Mouse (Mus musculus) embryo, embryonic 9.5 days (tissue): Measurements from ENCODE around the gene Sema3g.

ENCODE experiments used
- DNase-seq: peaks from one replicate; pipeline ENCODE4 v3.0.0-alpha.2; 2017; ENCODE audit errors: extremely low spot score

Sema3g gene

GRCm38 (mm10) chr14:31217666-31218065 lies at the start of gene Sema3g:
Gene Sema3g, plus strand, starts transcription at chr14:31217860.
- DNase-seq, result peak; percentile 66

DNA sequence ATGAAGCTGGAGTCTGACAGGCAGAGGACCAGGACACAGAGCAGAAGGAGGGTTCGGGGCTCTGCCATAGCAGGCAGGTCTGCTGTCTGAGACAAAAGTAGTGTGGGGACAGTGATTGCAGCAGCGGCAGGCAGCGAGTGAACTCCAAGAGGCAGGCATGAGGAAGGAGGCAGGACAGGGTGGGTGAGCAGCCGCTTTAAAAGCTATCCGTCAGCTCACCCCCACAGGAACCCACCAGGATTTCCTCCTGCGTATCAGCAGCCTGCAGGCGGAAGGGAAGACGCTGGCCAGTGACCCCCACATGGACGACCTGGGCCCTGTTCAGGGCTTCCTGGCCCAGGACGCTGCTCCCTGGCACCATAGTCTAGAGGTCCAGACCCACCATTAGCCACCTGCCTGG lies 49.2 kb upstream of the Sema3g start, which contains the start of gene Stab1:
Stab1 (minus strand) TSS at position 217 of the 400 bp plus-strand sequence.
- no peak for DNase-seq

DNA sequence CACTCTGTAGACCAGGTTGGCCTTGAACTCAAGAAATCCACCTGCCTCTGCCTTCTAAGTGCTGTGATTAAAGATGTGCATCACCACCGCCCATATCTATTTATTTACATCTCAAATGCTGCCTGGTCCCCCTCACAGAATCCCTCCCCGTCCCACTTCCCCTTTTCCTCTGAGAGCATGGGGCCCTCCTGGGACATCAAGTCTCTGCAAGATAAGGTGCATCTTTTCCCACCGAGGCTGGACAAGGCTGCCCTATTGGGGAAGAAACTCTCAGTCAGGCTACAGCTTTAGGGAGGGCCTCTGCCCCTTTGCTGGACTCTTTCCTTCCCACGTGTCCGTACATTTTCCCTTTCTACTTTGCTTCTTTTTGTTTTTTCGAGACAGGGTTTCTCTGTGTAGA lies 48.2 kb upstream of the Sema3g start:
- no peak for DNase-seq

GRCm38 (mm10) chr14:31170963-31171362 lies 46.7 kb upstream of the Sema3g start:
- no peak for DNase-seq

GRCm38 (mm10) chr14:31171386-31171785 lies 46.3 kb upstream of the Sema3g start:
- no peak for DNase-seq

GRCm38 (mm10) chr14:31171821-31172220 lies 45.8 kb upstream of the Sema3g start:
- DNase-seq, result no peak

- no peak for DNase-seq
Observed at GRCm38 (mm10) chr14:31172781-31173455, 44.7 kb upstream of the Sema3g start.

DNA sequence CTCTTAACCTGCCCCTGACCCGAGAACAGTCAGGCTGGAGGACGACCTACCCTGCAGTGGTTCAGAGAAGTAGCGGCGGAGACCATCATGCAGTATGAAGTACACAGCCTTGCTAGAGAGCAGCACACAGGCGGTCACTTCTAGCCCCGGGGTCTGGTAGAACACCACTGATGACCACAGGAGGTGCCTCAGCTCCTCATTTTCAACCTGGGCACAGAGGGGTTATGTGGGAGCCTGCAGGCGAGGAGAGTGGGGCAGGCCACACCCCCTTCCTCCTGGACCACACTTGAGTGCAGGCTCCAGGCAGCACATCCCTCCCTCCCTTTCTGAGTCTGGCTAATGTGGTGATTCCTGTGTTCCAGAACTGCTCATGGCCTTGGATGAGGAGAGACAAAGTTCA lies 44.1 kb upstream of the Sema3g start:
- no peak for DNase-seq

DNA sequence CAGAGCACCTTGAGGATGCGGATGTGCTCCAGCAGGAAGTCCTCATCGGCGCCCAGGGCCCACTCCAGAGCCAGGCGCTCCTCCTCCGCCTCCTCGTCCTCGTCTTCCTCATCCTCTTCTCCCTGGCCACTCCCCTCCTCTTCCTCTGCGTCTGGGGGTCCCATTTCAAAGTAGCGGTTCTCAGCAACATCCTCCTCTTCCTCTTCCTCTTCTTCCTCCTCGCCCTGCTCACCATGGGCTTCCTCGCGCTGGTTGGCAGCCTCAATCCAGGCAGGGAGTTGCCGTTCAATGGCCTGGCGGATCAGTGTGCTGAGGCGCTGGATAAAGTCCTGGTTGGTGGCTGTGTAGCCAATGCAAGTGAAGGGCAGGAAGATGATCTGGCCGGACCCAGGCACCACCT lies 40.4 kb upstream of the Sema3g start:
- DNase-seq, result no peak

- no peak for DNase-seq
Observed at GRCm38 (mm10) chr14:31177715-31178114, 39.9 kb upstream of the Sema3g start.

DNA sequence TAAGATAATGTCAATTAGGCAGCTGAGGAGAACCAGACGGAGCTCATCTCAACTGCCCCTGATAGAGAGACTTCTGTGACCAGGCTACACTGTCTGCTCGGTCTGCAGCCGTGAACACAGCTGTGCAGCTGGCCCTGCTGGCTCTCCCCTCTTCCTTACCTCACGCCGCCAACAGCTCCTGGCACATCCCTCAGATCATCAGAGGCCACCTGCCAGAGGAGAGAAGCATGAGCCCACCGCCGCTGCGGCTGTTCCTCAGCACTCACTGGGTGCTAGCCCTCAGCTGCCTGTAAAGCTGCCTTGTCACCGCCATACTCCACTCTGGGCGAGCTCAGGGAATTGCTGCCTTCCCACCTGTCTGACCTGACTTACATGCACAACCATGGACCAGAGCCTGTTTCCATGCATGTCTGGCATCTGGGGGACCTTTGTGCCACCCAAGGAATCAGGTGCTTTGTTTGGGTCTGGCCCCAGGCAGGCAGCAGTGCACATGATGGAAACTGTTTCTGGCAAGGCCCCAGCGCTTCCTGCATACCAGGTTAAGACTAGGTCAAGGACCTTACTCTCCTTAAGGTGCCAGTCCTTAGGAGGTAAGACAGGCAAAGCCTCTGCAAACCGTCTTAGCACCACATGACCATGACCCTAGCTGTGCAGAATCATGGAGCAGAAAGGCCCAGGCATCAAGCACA lies 37.8 kb upstream of the Sema3g start:
- DNase-seq, result no peak

GRCm38 (mm10) chr14:31181512-31181911 lies 36.1 kb upstream of the Sema3g start:
- DNase-seq, result no peak

DNA sequence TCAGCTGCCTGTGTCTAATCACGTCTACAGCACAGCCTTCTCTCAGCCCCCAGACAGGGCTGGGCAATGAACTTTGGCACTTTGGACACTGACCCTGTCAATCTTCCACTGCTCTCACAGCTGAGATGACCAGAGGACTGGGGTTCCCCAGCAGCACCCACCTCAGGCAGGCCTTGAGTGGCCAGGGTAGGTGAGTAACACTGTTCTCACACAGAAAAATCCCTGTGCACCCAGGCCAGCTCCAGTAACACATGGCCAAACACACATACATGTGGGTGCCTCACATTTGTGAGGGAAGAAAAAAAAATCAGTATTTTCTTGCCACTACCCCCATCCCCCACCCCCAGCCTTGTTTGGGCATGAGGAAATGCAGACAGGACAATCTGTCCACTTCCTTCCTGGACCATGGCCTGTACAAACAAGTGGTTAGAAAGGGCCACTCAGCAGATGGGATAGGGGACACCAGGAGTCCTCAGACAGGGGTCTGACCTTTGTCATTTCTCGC lies 34.8 kb upstream of the Sema3g start:
- DNase-seq, result no peak

- no peak for DNase-seq
Observed at GRCm38 (mm10) chr14:31183541-31183940, 34.1 kb upstream of the Sema3g start.

GRCm38 (mm10) chr14:31184195-31184594 lies 33.5 kb upstream of the Sema3g start:
- no peak for DNase-seq

DNA sequence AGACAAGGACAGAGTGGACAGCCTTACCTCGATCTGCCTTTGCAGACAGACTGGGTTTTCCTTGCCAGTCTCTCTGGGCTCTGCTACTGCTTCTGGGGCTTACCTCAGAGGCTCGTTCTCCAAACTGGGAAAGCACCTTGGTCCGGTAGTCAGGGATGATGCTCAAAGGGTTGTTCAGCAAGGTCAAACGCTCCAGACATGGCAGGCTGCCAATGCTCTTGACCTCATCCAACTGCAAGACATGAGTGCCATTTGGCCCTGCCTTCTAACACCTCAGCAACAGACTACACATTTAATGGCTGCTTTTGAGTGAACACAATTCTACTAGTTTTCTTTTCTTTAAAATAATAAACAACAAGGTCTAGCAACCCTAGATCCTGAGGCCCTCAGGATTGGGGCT lies 31.0 kb upstream of the Sema3g start:
- DNase-seq, result no peak

- no peak for DNase-seq
Observed at GRCm38 (mm10) chr14:31188771-31189181, 28.9 kb upstream of the Sema3g start.

- DNase-seq, result no peak
Observed at GRCm38 (mm10) chr14:31189348-31189747, 28.3 kb upstream of the Sema3g start.

DNA sequence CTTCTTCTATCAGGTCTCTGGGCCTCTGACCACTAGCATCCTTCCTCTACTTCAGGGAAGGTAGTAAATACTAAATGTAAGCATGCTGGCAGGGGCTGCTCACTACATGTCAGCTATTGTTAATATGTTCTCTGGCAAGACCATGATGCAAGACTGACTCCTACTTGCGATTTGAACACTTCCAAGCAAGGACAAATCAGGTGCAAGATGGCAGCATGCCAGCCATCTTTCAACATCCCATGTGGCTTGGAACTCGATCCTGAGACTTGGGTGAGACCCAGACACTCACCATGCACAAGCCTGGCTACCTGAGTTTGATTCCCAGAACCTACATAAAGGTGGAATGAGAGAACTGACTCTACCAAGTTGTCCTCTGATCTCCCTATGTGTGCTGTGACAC lies 25.7 kb upstream of the Sema3g start:
- DNase-seq, result no peak

GRCm38 (mm10) chr14:31193791-31194190 lies 23.9 kb upstream of the Sema3g start:
- no peak for DNase-seq

DNA sequence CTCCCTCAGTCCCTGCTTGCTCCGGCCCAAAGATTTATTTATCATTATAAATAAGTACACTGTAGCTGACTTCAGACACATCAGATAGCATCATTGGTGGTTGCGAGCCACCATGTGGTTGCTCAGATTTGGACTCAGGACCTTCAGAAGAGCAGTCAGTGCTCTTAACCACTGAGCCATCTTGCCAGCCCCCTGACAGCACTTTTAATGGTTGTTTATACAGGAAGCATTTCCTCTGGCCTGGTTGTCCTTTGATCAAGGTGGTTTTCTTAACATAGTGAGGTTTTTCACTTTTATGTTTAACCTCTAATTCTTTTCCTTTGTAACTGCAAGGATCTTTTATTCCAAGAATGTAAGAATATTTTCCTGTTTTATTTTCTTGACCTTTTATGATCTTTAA lies 23.2 kb upstream of the Sema3g start:
- no peak for DNase-seq

DNA sequence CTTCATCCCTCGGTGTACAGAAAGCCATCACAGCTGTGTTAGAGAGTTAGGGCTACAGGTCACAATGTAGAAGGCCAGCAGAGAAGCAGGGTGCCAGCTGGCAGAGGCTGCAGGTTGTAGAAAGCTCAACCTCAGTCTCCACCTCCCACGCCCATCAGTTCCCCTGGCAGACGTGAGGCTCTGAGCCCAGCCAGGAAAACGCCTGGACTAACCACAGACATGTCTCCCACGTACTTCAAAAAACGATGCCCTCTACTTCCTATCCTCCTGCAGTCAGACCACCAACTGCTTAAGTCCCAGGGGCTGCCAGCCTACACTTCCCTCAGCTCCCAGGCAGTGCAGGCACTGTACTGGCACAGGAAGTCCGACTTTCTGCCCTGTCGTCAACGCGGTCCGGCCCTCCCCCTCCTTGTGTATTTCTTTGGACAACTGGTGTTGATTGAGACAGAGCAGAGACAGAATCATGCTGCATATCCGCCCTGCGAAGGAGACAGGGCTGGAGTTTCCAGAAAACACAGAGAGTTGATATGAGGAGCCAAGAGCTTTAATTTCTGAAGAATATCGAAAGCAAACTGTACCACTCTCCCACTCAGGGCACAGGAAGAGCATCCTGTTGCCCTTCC lies 22.7 kb upstream of the Sema3g start:
- DNase-seq, result no peak

DNA sequence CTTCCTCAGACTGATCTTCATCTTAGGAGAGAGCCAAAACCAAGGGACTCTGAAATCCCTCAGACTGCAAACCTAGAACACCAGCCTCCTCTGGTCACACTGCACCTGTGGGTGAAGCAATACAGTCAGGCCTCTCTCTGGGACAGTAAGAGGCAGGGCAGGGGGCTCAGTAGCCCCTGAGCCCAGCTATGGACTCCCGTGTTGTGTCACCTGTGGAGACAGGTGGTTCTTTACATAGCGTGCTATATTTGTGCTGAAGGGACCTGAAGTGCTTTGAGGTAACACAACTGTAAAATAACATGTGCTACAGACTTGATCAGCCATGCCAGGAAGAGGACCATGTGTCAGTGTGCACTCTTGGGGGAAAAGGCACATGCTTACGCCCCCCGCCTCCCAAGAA lies 22.1 kb upstream of the Sema3g start:
- no peak for DNase-seq
